Mouse (Mus musculus) MN1 (cell line): ENCODE measurements around the gene Sftpd.

ENCODE experiments used
- DNase-seq: peaks from one replicate; pipeline ENCODE4 v3.0.0-alpha.2; 2016; ENCODE audit warnings: low spot score

Sftpd gene

DNA sequence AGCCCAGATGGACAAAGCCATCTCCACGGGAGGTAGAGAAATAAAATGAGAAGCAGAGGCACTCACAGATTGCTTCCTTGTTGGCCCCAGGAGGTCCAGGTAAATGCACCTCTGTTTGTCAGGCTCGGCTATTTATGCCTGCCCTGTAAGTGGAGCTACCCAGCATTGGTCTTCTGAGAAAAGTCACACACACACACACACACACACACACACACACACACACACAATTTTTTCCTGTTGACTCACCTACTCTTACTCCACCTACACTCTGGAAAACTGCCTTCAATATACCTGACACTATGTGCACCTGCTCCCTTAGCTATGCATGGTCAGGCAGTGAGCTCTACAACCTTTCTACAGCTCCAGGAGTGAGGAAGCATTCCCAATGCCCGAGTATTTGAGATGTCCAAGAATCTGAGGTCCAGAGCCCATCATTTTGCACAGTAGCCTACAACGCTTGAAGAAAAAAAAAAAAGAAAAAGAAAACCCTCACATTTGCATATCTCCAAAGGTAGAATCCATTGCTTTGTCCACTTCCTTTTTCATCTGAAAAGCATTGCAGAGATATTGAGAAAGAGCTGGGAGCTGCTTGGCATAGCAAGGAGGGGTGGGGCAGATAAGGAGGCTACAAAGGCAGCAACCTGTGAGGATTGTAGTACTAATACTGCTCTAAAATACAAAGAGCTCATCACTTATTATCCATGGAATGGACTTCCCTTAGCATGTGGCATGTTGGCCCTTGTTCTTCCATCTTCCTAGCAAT lies at the start of gene Sftpd:
Gene Sftpd, minus strand, starts transcription at position 91 of the 763 bp plus-strand sequence.
- DNase-seq = no peak

DNA sequence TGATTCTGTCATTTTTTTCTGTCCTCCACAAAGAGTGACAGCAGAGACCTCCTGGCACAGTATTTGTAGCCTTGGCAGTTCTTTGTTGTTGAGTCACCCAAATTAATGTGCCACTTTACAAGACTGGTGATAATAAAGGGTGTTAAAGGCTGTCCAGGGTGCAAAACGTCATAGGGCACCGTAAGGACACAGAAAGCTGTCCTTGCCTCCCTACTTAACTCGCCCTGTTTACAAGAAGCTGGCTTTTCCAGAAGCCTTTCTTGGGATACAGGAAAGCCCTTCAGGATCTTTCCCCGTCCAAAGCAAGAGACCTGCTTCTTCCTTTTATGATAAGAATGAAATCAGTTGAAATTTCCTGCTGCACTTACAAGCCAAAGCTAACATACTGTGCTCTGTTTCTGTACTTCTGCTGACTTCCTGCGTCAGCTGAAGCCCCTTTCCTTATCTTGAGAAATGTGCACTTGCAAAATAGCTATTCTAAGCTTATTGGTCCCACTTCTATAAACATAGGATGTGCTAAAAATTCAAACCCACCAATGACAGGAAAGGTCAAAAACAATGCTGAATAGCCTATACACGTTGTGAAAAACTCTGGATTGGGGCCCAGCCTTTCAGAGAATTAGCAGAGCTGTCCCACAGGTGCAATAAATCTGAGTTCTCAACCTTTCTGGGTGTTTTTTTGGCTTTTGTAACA lies 13.2 kb upstream of the Sftpd start:
- no peak for DNase-seq

DNA sequence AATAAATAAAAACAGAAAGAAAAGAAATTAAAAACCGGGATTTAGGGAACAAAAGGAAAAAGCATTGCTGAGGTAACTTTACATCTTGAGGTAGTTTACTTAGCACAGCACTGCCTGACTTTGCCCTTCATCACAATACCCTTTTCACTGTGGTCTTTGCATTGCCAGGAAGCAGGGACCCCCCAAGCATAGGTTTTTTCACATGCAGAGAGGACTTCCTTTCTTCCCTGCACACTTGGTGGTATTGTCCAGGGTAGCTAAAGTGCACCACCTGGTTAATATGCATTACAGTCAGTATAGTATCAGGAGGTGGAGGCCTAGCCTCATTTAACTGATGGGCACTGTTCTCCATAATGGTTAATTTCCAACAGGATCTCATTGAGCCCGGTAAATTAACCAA lies 4.5 kb upstream of the Sftpd start:
- no peak for DNase-seq

DNA sequence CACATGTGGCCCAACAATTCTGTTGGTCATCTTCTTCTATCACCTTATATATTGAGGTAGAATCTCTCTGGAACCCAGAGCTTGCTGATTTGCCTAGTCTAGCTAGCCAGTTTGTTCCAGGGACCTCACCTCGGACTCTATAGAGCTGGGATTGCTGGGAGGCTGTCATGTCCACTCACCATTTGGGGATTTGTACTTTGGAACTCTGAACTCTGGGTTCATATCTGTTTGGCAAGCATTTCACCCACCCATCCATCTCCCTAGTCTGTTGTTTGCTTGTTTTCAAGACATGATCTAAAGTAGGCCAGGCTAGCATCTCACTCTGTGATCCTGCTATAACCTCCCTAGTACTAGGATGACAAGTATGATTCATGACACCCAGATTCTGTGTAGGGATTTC lies 10.1 kb downstream of the Sftpd start:
- DNase-seq = no peak

DNA sequence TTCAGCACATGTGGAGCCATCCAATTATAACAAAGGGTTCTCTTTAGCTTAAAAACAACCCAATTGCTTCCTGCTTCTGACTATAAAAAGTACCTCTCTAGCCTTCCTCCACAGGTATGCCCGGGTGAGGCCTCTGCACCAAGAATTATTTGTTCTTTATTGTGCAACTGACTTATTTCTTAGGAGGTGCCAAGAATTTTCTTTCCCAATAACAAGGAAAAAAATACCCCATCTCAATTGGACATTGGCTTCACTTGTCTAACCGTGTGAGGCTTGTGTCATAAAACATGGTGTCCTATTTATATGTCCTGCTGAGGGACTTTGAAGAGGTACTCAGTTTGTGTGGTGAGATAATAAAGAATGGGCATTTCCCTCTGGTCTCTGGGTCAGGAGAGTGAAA lies 14.4 kb downstream of the Sftpd start:
- DNase-seq = no peak

DNA sequence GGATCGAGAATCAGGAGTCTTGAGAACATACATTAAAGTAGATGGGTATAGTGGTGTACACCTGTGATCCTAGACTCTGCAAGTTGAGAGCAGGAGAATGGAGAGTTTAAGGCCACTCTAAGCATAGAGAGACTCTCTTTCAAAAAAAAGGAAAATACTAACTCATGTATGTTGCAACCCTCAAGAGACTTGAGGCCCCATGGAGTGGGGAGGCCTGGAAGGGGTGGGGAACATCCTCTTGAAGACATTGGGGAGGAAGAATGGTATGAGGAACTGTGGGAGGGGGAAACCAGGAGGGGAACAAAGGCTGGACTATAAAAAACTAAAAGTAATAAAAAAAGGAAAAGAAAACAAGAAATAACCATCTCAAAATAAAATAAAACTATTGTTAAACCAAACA lies 16.4 kb downstream of the Sftpd start:
- no peak for DNase-seq

DNA sequence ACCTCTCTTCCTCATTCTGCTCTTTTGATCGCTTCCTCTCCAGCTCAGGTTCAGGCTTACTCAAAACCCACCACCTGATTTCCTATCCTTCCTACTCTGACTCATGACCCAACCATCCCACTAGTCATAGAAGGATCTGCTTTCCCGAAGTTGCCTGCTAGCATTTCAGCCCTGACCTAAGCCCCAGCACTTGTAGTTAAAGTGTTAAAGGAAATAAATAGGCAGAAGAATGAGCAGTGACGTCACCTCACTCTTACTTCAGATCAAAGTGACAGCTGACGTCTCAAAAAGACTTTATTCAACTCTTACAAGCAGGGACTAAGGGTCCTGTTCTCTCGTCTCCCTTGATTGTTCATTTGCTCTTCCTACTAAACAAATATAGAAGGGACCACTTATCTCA lies 17.7 kb downstream of the Sftpd start:
- no peak for DNase-seq

DNA sequence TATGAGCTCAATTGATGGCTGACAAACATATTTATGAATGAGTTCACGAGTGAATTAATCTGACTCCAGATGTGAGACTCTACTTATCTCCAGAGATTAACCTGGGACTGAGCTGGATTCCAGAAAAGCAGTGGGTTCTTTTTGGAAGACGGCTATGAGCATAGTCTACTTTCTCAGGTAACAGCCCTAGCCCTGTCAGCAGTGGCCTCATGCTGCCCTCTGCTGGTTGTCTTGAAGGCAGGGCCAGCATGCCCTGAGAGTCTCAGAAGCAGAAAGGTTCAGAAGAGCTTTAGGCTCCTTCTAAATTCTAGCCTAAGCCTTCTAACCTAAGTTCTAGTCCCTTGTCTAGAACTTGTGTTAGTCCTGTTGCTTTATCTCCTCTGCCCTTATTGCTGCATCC lies 22.3 kb downstream of the Sftpd start:
- DNase-seq = no peak

DNA sequence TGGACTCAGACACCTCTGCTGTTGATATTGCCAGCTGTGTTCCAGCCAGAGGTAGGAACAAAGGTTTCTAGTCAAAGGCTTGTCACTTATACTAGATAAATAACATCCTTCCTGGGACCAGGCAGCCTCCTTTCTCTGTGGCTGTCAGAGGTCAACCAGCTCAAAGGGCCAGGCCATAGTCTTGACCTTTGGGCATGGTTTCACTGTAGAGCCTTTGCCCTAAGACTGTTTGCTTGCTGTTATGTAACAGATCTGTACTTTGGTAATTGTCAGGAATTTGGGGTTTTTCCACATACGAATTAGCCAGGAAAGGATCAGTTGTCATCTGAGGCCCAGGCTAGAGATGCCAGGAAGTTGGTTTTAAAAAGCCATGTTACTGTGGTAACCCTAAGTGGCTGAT lies 24.2 kb downstream of the Sftpd start:
- no peak for DNase-seq

DNA sequence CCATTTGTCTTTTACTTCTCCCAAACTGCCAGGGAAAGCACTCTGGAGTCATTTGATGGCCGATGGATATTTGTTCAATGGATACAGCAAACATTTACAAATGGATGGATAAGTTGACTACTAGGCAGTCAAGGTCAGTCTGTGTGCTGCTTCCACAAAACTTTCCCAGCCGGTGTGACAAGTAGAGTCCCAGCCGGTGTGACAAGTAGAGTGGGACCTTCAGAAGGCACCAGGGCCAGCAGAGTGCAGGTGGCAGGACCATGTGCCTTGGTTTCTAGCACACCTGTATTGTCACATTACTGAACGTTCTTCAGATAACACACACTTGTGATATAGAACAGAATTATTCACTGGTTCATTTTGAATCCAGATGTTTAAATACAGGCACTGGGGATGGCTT lies 24.9 kb downstream of the Sftpd start:
- DNase-seq = no peak

DNA sequence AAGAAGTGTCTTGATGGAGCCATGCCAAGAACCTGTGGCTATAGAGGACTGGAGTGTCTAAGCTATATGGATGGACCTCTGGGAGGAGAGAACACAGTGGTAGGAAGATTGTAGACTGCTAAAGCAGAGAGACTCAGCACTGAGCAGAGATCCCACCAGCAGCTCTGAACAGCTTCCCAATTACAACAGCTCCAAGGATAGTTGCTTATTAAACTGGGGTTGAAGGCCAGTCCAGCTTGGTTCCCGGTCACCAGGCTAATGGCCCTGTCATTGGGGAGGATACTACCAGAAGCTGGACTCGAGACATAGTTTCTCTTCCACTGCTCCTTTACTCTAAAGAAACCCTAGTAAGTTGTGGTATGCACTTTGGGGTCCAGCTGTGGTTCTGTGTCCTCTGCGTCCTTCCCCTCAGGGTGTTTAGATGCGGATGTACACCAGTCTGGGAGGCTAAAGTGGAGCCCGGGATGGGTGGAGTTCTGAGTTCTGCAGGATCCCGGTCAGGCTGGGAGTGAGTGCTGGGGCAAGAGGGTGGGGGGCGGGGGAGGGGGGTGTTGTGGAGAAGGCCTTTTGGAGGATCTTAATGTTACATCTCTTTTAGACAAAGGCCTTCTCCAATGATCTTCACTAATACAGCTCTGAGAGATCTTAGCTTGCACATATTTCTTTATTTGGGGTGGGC lies 33.6 kb downstream of the Sftpd start, which contains the start of gene Mbl1:
Gene Mbl1, plus strand, starts transcription at position 239 of the 679 bp plus-strand sequence.
- DNase-seq = no peak

DNA sequence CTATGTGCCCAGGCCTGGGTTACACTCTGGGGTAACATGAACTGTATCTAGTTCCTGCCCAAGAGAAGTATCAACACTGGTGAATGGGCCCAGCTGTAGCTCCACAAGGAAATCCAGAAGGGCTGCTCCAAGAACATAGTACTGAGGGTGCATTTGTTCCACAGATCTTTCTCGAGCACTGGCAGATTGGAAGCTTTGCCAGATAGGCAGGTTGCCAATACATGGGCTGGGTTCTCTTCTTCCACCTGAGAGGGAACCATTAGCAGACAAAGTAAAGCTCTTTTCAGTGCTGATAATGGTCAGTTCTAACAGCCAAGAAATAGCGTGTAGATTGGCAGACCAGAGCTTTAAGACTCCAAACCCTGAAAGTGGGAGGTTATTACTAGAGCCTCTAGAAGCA lies 37.6 kb downstream of the Sftpd start:
- DNase-seq = no peak

DNA sequence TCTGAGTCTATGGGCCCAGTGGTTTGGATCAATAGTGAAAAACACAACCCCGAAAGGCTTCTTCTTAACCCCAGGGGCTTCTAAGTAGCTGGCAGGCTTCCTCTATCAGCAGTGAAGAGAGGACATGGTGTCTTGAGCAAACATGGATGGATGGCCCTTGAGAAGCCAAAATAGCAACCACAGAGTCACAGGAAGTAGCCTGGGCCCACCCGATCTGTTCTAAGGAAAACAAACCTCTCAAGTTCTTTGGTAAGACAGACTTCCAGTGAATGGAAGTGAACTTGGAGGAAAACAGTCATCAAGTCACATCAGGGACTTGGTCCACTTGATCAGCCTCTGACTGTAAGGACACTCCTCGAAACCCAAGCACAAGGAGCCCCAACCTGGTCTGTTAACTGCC lies 38.0 kb downstream of the Sftpd start:
- no peak for DNase-seq

DNA sequence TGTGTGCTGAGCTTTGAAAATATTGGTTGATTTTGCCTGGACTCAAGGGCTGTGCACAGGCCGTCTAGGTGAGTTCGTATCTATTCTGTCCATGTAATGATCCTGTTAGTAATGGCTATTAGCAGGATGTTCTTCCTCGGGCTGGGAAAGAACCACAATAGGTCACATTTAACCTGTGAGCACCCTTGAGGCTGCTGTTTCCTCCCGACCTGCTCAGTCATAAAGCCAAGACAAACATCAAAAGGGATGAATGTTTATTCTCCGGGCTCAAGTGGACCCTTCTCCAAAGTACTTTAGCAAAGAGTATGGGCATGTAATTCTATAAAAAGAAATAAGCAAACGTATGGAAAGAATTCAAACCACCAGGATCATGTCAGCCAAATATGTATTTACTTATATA lies 38.9 kb downstream of the Sftpd start:
- DNase-seq = no peak

DNA sequence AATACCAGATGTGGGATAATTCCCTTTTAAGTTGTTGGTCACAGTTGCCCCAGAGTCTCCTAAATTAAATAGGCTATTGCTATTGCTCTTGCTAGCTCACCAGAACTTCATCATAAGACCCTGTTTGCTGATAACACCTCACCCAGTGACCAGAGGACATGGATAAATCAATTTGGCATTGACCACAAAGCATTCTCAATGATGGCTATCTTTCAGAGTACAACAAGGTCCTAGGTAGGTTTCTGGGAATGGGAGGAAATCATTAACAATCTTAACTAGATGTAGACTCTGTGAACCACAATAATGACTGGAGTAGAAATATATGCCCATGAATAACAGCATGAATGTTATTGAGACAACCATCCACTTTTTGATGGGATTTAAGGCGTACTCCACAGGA lies 44.3 kb downstream of the Sftpd start:
- no peak for DNase-seq

DNA sequence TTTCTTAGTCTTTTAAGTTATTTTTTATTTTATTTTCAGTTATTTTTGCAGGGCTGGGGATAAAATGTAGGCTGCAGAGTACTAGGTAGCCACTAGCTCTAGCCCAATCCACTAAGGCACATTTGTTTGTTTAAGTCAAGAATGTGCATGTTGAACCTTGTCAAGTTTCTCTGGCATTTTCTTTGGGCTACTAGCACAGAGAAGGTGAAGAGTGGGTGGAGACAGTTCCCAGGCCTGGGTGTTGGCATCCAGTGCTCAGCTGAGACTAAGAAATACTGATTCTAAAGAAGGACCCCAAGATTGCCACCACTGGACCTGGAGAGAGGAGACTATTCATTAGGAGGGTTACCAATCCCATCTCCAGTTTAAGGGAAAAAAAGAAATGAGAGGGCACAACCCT lies 47.9 kb downstream of the Sftpd start:
- no peak for DNase-seq

DNA sequence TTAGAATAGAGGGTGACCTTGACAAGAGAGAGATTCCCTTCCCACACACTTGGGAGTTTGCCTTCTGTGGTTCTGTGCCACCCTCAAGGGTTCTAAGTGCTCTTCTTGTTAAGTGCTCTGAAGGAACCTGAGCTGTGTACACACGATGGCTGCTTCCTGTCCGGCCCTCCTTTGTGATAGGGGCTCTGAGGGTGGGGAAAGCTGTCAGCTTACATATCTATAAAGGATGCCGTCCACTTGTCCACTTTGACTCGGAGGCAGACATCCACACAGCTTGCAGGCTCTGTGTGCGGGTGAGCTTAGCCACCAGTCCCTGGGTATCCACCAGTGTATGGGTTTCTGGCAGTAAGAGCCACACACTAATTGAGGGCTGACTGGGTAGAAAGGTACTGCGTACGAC lies 53.4 kb downstream of the Sftpd start, which contains the start of gene Sftpa1:
Gene Sftpa1, plus strand, starts transcription at position 243 of the 400 bp plus-strand sequence.
- no peak for DNase-seq

DNA sequence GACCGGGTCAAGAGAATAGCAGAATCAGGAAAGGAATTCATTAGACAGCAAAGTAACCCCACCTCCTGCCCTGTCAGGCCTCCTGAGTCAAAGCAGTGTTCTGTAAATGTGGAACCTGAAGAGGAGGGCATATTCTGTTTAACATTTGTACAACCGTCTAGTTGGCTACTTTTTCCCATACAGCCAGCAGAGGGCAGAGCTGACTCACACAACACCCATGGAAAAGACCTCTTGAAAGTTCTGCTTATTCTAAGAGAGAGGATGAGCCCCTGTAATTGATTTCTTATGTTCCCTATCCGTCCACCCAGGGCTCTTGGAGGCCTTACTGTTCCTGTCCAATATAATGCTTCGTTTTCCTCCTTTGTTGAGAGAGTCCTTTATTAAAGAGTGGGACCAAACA lies 57.0 kb downstream of the Sftpd start:
- DNase-seq = no peak

DNA sequence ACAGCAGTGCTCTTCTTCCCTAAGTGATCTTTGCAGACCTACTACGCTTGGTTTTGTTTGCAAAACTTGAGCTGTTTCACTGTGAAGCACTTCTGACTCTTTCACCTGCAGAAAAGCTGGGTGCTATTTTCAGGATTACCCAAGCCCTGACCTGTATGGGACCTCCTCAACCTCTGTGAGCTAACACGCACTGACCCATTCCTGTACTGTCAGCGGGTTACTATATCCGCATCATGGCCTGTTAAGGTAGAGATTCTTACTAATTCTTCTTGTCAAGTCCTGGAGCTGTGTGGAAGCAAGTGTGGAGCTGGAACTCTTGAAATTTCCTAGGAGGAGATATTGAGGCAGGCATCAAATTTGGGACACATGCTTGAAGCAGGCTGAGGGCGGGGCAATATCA lies 60.3 kb downstream of the Sftpd start:
- DNase-seq = no peak
